In genomic region chr1:152553912-152554547, GRCm38 (mm10) we compare ENCODE assay signal across 15 mouse cellular contexts.
DNase-seq lines count a peak whose midpoint lies in the region; ATAC-seq and TF ChIP-seq lines count a peak whose summit lies in the region.
"Had no signal": no experiment of that assay in that cellular context is flagged by ENCODE, and none has a peak within 500 bp of the region (broad histone marks: within the 10 kb centered on the region; RNA-seq: fewer than 3 reads in every experiment).

No protein-coding gene starts in this region.

- H3K27ac ChIP-seq in forebrain, embryonic 10.5 days: peak overlapping the region; percentile 9; the same call in 1 of the 2 replicates
- no peak overlapping the region for H3K27ac ChIP-seq in forebrain, embryonic 13.5 days
- H3K27ac ChIP-seq in kidney, adult 2 months (ENCODE audit: insufficient read depth, low read depth, low read length): peak overlapping the region; percentile 88
- H3K27ac ChIP-seq in macrophage: peak overlapping the region; percentile 98

- H3K9ac ChIP-seq in forebrain, embryonic 13.5 days: no peak overlapping the region
- H3K9ac ChIP-seq: forebrain, postnatal 0 days had no signal

- no peak overlapping the region for H3K4me2 ChIP-seq in forebrain, embryonic 13.5 days

- WGBS in forebrain, embryonic 10.5 days: 81% methylated on average over 15 of the region's 15 CpGs
- 78% methylated on average over 15 of the region's 15 CpGs for WGBS in forebrain, embryonic 13.5 days
- WGBS in kidney, adult 2 months: 45% methylated on average over 15 of the region's 15 CpGs
- WGBS in macrophage (ENCODE audit: missing documents): 11% methylated on average over 15 of the region's 15 CpGs

- H3K4me3 ChIP-seq in forebrain, embryonic 10.5 days: no peak overlapping the region
- no peak overlapping the region for H3K4me3 ChIP-seq in forebrain, embryonic 13.5 days
- H3K4me3 ChIP-seq in kidney, adult 2 months (ENCODE audit: insufficient read depth, low read depth, low read length): no peak overlapping the region
- no peak overlapping the region for H3K4me3 ChIP-seq in macrophage (ENCODE audit: inconsistent target)

- no peak for ATAC-seq in forebrain, embryonic 13.5 days
- ATAC-seq: forebrain, postnatal 0 days; intestine, postnatal 0 days had no signal

- TF ChIP-seq POLR2A in kidney, adult 2 months (IDR thresholded peaks at IDR 0.05; ENCODE audit: low read depth, low read length): no peak

- H3K4me1 ChIP-seq in forebrain, embryonic 10.5 days: peaks cover 38% of the 10 kb centered on the region
- H3K4me1 ChIP-seq in forebrain, embryonic 13.5 days: peaks cover 32% of the 10 kb centered on the region
- H3K4me1 ChIP-seq in kidney, adult 2 months (ENCODE audit: control insufficient read depth, insufficient read depth, low read length): peaks cover 23% of the 10 kb centered on the region

- H3K9me3 ChIP-seq in forebrain, embryonic 10.5 days: no peaks in the 10 kb centered on the region
- H3K9me3 ChIP-seq in forebrain, embryonic 13.5 days (replicated peaks): no peaks in the 10 kb centered on the region

- H3K79me2 ChIP-seq in macrophage (ENCODE audit: inconsistent target): no peaks in the 10 kb centered on the region

- intact Hi-C loops in left cerebral cortex, postnatal 36 days (cut with DNase I): loop anchor here (10.0 kb wide), 1 partner anchor 71 kb away; no protein-coding TSS in a partner anchor

- no peak for TF ChIP-seq CTCF in kidney, adult 2 months (conservative IDR thresholded peaks at IDR 0.05; ENCODE audit: insufficient read depth, insufficient read length, low read depth, low read length)

- peaks cover 47% of the 10 kb centered on the region for H3K36me3 ChIP-seq in forebrain, embryonic 10.5 days (replicated peaks)
- H3K36me3 ChIP-seq in forebrain, embryonic 13.5 days (ENCODE audit: poor library complexity, severe bottlenecking): peaks cover 16% of the 10 kb centered on the region
- peaks cover 14% of the 10 kb centered on the region; the same call in 1 of the 2 replicates for H3K36me3 ChIP-seq in kidney, adult 2 months (ENCODE audit: control insufficient read depth, insufficient read depth, low read length)
- H3K36me3 ChIP-seq in macrophage (ENCODE audit: inconsistent target): peaks cover 41% of the 10 kb centered on the region; the same call in 1 of the 2 replicates

- no peaks in the 10 kb centered on the region for H3K27me3 ChIP-seq in forebrain, embryonic 10.5 days (ENCODE audit: poor library complexity, severe bottlenecking)
- H3K27me3 ChIP-seq in forebrain, embryonic 13.5 days: no peaks in the 10 kb centered on the region
- H3K27me3 ChIP-seq in kidney, adult 2 months (replicated peaks; ENCODE audit: control insufficient read depth, insufficient read depth, low read length): no peaks in the 10 kb centered on the region

- DNase-seq in forebrain, embryonic 10.5 days (ENCODE audit: extremely low spot score, low spot score): no peak
- peak; percentile 10 for DNase-seq in left cerebral cortex, adult 11 months (ENCODE audit: low spot score)
- no peak for DNase-seq in left cerebral cortex, postnatal 36 days (ENCODE audit: low spot score in 2 of 2)
- DNase-seq in kidney, adult 2 months: peak; percentile 62
- no peak for DNase-seq in urinary bladder, adult 2 months (ENCODE audit: low spot score)
- DNase-seq in lung, postnatal 25 days (ENCODE audit: low spot score): no peak
- DNase-seq: adrenal gland, postnatal 14 days; cerebellum, adult 18-20 months; forebrain, postnatal 0 days; gastrocnemius, postnatal 25 days; heart, postnatal 4 days; left cerebral cortex, postnatal 4 days had no signal

Comparison
In these comparisons a context has a peak if more than half of its experiments do, and no peak if none do; other contexts are left out.
1. DNase-seq: peak in left cerebral cortex, adult 11 months (single experiment) and kidney, adult 2 months (single experiment); none in forebrain, embryonic 10.5 days (single experiment), left cerebral cortex, postnatal 36 days (0 of 2), urinary bladder, adult 2 months (single experiment) and lung, postnatal 25 days (single experiment).